In genomic region chrX:161634342-161634741, GRCm38 (mm10) we compare ENCODE assay signal across 14 mouse cellular contexts.
DNase-seq lines count a peak whose midpoint lies in the region; ATAC-seq and TF ChIP-seq lines count a peak whose summit lies in the region.
"Had no signal": no experiment of that assay in that cellular context is flagged by ENCODE, and none has a peak within 500 bp of the region (broad histone marks: within the 10 kb centered on the region; RNA-seq: fewer than 3 reads in every experiment).

No protein-coding gene starts in this region.

- no peak overlapping the region for H3K4me3 ChIP-seq in hindbrain, postnatal 0 days (ENCODE audit: low read length)
- H3K4me3 ChIP-seq: erythroblast, embryonic 14.5 days; limb, embryonic 15.5 days had no signal

- DNase-seq in embryo, embryonic 10.5 days (ENCODE audit: low spot score), result peak; percentile 2
- no peak for DNase-seq in embryo, embryonic 10 days (ENCODE audit: low spot score)
- DNase-seq in lung, postnatal 10 days, result peak; percentile 1
- no peak for DNase-seq in lung, postnatal 36 days
- peak; percentile 61 for DNase-seq in hindbrain, postnatal 0 days (ENCODE audit: low spot score)
- peak; percentile 15 for DNase-seq in retina, embryonic 14.5 days (ENCODE audit: low spot score)
- DNase-seq in ovary, postnatal 10 days (ENCODE audit: low spot score), result no peak
- DNase-seq: adrenal gland, postnatal 36 days; cerebellum, adult 9-10 months; lung, postnatal 4 days had no signal

- H3K4me1 ChIP-seq in hindbrain, postnatal 0 days (ENCODE audit: insufficient read depth, low read length), result no peaks in the 10 kb centered on the region
- H3K4me1 ChIP-seq: limb, embryonic 15.5 days had no signal

- 74% methylated on average over 2 of the region's 2 CpGs for WGBS in hindbrain, postnatal 0 days

- H3K27me3 ChIP-seq in hindbrain, postnatal 0 days (ENCODE audit: insufficient read depth, low read length), result no peaks in the 10 kb centered on the region

- H3K27ac ChIP-seq in hindbrain, postnatal 0 days, result no peak overlapping the region
- H3K27ac ChIP-seq: limb, embryonic 15.5 days had no signal

- H3K36me3 ChIP-seq in hindbrain, postnatal 0 days (ENCODE audit: insufficient read depth, low read length), result no peaks in the 10 kb centered on the region
- H3K36me3 ChIP-seq: limb, embryonic 15.5 days had no signal

- no peak overlapping the region for H3K9ac ChIP-seq in hindbrain, postnatal 0 days (replicated peaks; ENCODE audit: low read length)
- H3K9ac ChIP-seq: limb, embryonic 15.5 days had no signal

- no peaks in the 10 kb centered on the region for H3K9me3 ChIP-seq in hindbrain, postnatal 0 days (ENCODE audit: low read length)
- H3K9me3 ChIP-seq: limb, embryonic 15.5 days had no signal

- H3K4me2 ChIP-seq in hindbrain, postnatal 0 days (ENCODE audit: low read depth, low read length), result no peak overlapping the region
- H3K4me2 ChIP-seq: limb, embryonic 15.5 days had no signal

- TF ChIP-seq CTCF in hindbrain, postnatal 0 days (IDR thresholded peaks at IDR 0.05; ENCODE audit: low read depth), result no peak

- peak; percentile 84 for ATAC-seq in hindbrain, postnatal 0 days
- ATAC-seq in erythroblast, adult 5-6 weeks (replicated peaks; ENCODE audit: low FRiP score, poor library complexity, severe bottlenecking), result no peak
- ATAC-seq: Patski had no signal

Comparison
In these comparisons a context has a peak if more than half of its experiments do, and no peak if none do; other contexts are left out.
1. DNase-seq: peak in embryo, embryonic 10.5 days (single experiment), lung, postnatal 10 days (single experiment), hindbrain, postnatal 0 days (single experiment) and retina, embryonic 14.5 days (single experiment); none in embryo, embryonic 10 days (single experiment), lung, postnatal 36 days (single experiment) and ovary, postnatal 10 days (single experiment).